Mouse (Mus musculus): ENCODE results near the gene Alpk1.

- TF ChIP-seq CTCF (IDR thresholded peaks at IDR 0.05; ENCODE audit: borderline replicate concordance, control insufficient read depth, extremely low read depth, insufficient read depth, low read length, poor library complexity) = no peak
- no peak for TF ChIP-seq POLR2A (IDR thresholded peaks at IDR 0.05; ENCODE audit: control insufficient read depth, extremely low read depth, insufficient read depth, low read length, poor library complexity)
These were observed 145.4 kb downstream of the Alpk1 start for GRCm38 (mm10) chr3:127634984-127635349.
